Mouse (Mus musculus): ENCODE results near the gene Tpm1. TPM values are rescaled to one million over a fixed set of nuclear protein-coding genes. Genes with fewer than 3 reads are reported as not detected.

The Tpm1 gene
- polyA plus RNA-seq, 1 experiment = 110 TPM

DNA sequence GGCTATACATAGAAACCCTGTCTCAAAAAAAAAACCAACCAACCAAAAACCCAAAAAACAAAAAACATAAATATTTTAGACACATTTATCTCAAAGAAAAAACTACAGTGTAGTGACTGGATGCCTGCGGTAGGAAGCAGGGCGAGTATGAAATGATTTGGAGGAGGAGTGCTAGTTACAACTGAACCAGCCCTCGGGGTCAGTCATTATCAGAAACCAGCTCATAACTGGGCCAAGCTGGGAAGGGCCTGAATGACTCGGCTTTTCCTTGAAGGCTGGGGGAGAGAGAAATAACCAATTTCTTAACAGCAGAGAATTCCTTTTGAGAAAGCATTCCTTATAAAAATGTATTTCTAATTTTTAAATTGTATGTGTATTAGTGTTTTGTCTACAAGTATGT lies 11.5 kb downstream of the Tpm1 start:
- no peak overlapping the region for H3K4me3 ChIP-seq (ENCODE audit: insufficient read depth, low read depth, low read length)
- no peak overlapping the region for H3K27ac ChIP-seq (ENCODE audit: insufficient read depth, low read depth, low read length)
- H3K36me3 ChIP-seq (ENCODE audit: control insufficient read depth, insufficient read depth, low read length) = peaks cover 11% of the 10 kb centered on the region
- no peaks in the 10 kb centered on the region for H3K27me3 ChIP-seq (replicated peaks; ENCODE audit: control insufficient read depth, insufficient read depth, low read length)
- DNase-seq = no peak
- TF ChIP-seq POLR2A (IDR thresholded peaks at IDR 0.05; ENCODE audit: low read depth, low read length) (no peak), CTCF (conservative IDR thresholded peaks at IDR 0.05; ENCODE audit: insufficient read depth, insufficient read length, low read depth, low read length) (no peak)
- peaks cover 20% of the 10 kb centered on the region for H3K4me1 ChIP-seq (ENCODE audit: control insufficient read depth, insufficient read depth, low read length)
- 66% methylated on average over 4 of the region's 4 CpGs for WGBS

DNA sequence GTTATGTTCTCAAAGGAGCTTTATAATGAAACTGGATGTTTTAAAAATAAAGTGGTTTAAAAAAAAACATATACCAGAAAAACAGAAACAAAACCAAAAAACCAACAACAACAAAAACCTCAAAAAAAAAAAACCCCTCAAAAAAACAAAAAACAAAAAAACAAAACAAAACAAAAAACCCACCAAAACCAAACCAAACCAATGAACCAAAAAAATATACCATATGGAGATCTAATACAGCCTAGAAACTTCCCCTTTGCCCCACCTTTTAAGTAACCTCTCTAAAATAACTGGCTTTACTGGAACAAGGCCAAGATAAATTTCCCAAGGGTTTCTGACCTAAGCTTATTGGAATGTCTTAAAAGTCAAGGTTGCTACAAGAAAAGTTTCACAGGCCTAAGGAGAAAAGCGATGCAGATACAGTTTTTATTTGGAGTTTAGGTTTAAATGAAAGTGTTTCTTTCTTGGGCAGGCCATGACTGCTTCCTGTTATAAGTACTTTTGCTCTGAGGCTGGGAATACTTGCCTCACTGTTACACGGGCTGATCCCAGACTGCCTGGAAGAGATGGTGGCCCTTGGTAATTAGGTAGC lies 12.6 kb downstream of the Tpm1 start:
- no peaks in the 10 kb centered on the region for H3K27me3 ChIP-seq (replicated peaks; ENCODE audit: control insufficient read depth, insufficient read depth, low read length)
- no peak for TF ChIP-seq POLR2A (IDR thresholded peaks at IDR 0.05; ENCODE audit: low read depth, low read length)
- TF ChIP-seq CTCF (conservative IDR thresholded peaks at IDR 0.05; ENCODE audit: insufficient read depth, insufficient read length, low read depth, low read length) = no peak
- H3K27ac ChIP-seq (ENCODE audit: insufficient read depth, low read depth, low read length) = peak overlapping the region; percentile 61
- H3K36me3 ChIP-seq (ENCODE audit: control insufficient read depth, insufficient read depth, low read length) = peaks cover 13% of the 10 kb centered on the region
- 22% methylated on average over 2 of the region's 2 CpGs for WGBS
- peaks cover 16% of the 10 kb centered on the region for H3K4me1 ChIP-seq (ENCODE audit: control insufficient read depth, insufficient read depth, low read length)
- peak; percentile 78 for DNase-seq
- H3K4me3 ChIP-seq (ENCODE audit: insufficient read depth, low read depth, low read length) = no peak overlapping the region

DNA sequence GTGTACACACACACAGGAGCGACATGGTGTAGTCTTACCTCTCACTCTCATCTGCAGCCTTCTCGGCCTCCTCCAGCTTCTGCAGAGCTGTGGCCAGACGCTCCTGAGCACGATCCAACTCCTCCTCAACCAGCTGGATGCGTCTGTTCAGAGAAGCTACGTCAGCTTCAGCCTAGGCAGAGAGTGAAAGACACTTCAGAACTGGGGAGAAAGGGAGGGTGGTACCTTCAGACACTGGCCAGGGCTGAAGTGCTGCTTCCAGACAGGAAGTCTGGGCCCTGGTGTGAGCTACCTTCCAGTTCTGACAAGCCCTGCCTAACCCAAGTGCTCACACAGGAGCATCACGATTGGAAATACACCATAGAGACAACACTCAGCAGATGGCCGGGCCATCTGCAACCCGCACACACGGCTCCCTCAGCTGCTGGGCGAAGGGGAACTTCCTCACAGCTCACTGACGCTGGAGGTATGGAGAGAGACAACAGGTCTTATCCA lies 13.2 kb downstream of the Tpm1 start:
- Histone ChIP-seq H3K4me3 (ENCODE audit: insufficient read depth, low read depth, low read length) (no peak overlapping the region), H3K4me1 (ENCODE audit: control insufficient read depth, insufficient read depth, low read length) (peaks cover 10% of the 10 kb centered on the region), H3K27me3 (replicated peaks; ENCODE audit: control insufficient read depth, insufficient read depth, low read length) (no peaks in the 10 kb centered on the region), H3K36me3 (ENCODE audit: control insufficient read depth, insufficient read depth, low read length) (peaks cover 15% of the 10 kb centered on the region), H3K27ac (ENCODE audit: insufficient read depth, low read depth, low read length) (peak overlapping the region; percentile 18; the same call in 1 of the 2 replicates)
- 65% methylated on average over 12 of the region's 12 CpGs for WGBS
- no peak for DNase-seq
- TF ChIP-seq POLR2A (IDR thresholded peaks at IDR 0.05; ENCODE audit: low read depth, low read length) (no peak), CTCF (conservative IDR thresholded peaks at IDR 0.05; ENCODE audit: insufficient read depth, insufficient read length, low read depth, low read length) (no peak)

DNA sequence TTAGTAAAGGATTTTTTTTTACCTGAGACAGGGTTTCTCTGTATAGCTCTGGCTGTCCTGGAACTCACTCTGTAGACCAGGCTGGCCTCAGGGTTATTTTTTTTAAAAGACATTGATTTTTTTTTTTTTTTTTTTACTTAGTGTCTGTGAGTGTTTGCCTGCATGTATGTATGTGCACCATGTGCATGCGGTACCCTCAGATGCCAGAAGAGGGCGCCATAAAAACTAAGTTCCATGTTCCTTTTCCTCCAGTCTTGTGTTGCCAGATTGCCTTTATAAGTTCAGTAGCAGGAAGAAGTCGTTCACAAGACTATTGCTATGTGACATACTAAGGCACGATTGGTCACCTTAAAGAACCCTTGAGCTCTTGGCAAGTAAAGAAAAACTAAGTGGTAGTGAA lies 14.5 kb downstream of the Tpm1 start:
- H3K4me1 ChIP-seq (ENCODE audit: control insufficient read depth, insufficient read depth, low read length) = peaks cover 5% of the 10 kb centered on the region; the same call in 1 of the 2 replicates
- no peak for TF ChIP-seq POLR2A (IDR thresholded peaks at IDR 0.05; ENCODE audit: low read depth, low read length)
- no peak for TF ChIP-seq CTCF (conservative IDR thresholded peaks at IDR 0.05; ENCODE audit: insufficient read depth, insufficient read length, low read depth, low read length)
- WGBS = 93% methylated on average over 4 of the region's 4 CpGs
- H3K4me3 ChIP-seq (ENCODE audit: insufficient read depth, low read depth, low read length) = no peak overlapping the region
- no peak overlapping the region for H3K27ac ChIP-seq (ENCODE audit: insufficient read depth, low read depth, low read length)
- no peak for DNase-seq
- H3K27me3 ChIP-seq (replicated peaks; ENCODE audit: control insufficient read depth, insufficient read depth, low read length) = no peaks in the 10 kb centered on the region
- peaks cover 15% of the 10 kb centered on the region for H3K36me3 ChIP-seq (ENCODE audit: control insufficient read depth, insufficient read depth, low read length)

DNA sequence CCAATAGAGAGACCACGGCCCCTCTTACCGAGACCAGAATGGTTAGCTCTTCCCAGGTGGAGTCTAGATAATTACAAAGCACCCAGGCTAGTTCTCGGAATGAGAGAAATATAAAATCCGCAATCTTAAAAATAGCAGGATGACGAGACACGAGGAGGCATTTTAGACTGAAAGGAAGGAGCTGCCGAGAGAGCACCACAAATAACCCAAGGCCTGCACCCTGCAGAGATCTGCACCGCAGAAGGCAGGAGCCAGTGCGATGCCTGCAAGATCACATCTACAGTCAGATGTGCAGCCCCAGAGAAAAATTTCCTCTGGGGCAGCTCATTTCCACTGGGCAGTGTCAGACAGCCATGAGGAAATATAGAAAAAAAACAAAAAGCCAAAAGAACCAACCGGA lies 16.2 kb downstream of the Tpm1 start:
- no peak for TF ChIP-seq POLR2A (IDR thresholded peaks at IDR 0.05; ENCODE audit: low read depth, low read length)
- no peak for TF ChIP-seq CTCF (conservative IDR thresholded peaks at IDR 0.05; ENCODE audit: insufficient read depth, insufficient read length, low read depth, low read length)
- WGBS = 95% methylated on average over 10 of the region's 10 CpGs
- Histone ChIP-seq H3K36me3 (ENCODE audit: control insufficient read depth, insufficient read depth, low read length) (peaks cover 15% of the 10 kb centered on the region), H3K4me3 (ENCODE audit: insufficient read depth, low read depth, low read length) (no peak overlapping the region), H3K27ac (ENCODE audit: insufficient read depth, low read depth, low read length) (no peak overlapping the region), H3K27me3 (replicated peaks; ENCODE audit: control insufficient read depth, insufficient read depth, low read length) (no peaks in the 10 kb centered on the region), H3K4me1 (ENCODE audit: control insufficient read depth, insufficient read depth, low read length) (peaks cover 5% of the 10 kb centered on the region; the same call in 1 of the 2 replicates)
- DNase-seq = no peak

DNA sequence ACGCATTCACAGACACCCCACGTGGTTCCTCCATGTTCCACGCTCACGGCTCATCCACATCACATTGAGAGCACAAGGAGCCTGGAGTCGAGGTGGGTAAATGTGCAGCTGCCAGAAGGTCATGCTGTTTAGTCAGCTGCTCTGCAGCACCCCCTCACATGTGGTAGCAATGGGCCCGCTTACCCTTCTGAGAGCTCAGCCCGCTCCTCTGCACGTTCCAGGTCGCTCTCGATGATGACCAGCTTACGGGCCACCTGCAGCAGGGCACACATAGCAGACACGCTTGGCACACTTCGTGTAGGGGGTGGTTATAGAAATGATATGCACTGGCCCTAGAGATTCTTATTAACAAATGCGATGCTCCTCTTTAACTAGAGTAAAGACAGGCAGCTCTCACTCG lies 16.6 kb downstream of the Tpm1 start:
- Histone ChIP-seq H3K4me3 (ENCODE audit: insufficient read depth, low read depth, low read length) (no peak overlapping the region), H3K4me1 (ENCODE audit: control insufficient read depth, insufficient read depth, low read length) (peaks cover 5% of the 10 kb centered on the region; the same call in 1 of the 2 replicates), H3K27me3 (replicated peaks; ENCODE audit: control insufficient read depth, insufficient read depth, low read length) (no peaks in the 10 kb centered on the region), H3K36me3 (ENCODE audit: control insufficient read depth, insufficient read depth, low read length) (peaks cover 15% of the 10 kb centered on the region), H3K27ac (ENCODE audit: insufficient read depth, low read depth, low read length) (no peak overlapping the region)
- no peak for DNase-seq
- 91% methylated on average over 15 of the region's 15 CpGs for WGBS
- no peak for TF ChIP-seq CTCF (conservative IDR thresholded peaks at IDR 0.05; ENCODE audit: insufficient read depth, insufficient read length, low read depth, low read length)
- TF ChIP-seq POLR2A (IDR thresholded peaks at IDR 0.05; ENCODE audit: low read depth, low read length) = no peak

DNA sequence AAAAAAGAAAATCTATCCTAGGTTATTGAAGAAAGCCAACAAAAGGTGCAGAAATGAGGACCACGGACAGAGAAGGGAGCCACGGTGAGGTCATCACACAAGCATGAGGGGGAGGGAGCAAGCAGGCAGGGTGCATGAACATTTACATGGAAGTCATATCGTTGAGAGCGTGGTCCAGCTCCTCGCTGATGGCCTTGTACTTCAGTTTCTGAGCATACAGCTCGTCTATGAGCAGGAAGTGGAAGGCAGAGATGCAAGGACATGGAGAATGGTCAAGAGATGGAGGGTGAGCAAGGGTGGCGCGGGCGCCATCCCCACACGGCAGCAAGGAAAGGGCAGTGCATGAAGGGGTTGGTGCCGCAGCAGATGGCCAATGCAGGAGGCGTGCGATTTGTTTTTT lies 19.7 kb downstream of the Tpm1 start:
- Histone ChIP-seq H3K27me3 (replicated peaks; ENCODE audit: control insufficient read depth, insufficient read depth, low read length) (no peaks in the 10 kb centered on the region), H3K4me3 (ENCODE audit: insufficient read depth, low read depth, low read length) (no peak overlapping the region), H3K4me1 (ENCODE audit: control insufficient read depth, insufficient read depth, low read length) (no peaks in the 10 kb centered on the region), H3K27ac (ENCODE audit: insufficient read depth, low read depth, low read length) (no peak overlapping the region), H3K36me3 (ENCODE audit: control insufficient read depth, insufficient read depth, low read length) (peaks cover 10% of the 10 kb centered on the region; the same call in 1 of the 2 replicates)
- no peak for TF ChIP-seq CTCF (conservative IDR thresholded peaks at IDR 0.05; ENCODE audit: insufficient read depth, insufficient read length, low read depth, low read length)
- TF ChIP-seq POLR2A (IDR thresholded peaks at IDR 0.05; ENCODE audit: low read depth, low read length) = no peak
- DNase-seq = no peak
- WGBS = 82% methylated on average over 13 of the region's 13 CpGs
